Mouse (Mus musculus): ENCODE measurements at regions not wholly inside any gene's neighbourhood (a gene's known extent, or its start where the extent isn't known, plus 50 kb on each side); places are given as distances from the start of the nearest gene placed in this dataset.

GRCm38 (mm10) chr4:82139016-82139415 lies 566.5 kb downstream of the Nfib start:
- no peaks in the 10 kb centered on the region for H3K27me3 ChIP-seq (ENCODE audit: control insufficient read depth, insufficient read depth, insufficient read length)
- H3K79me2 ChIP-seq (ENCODE audit: control insufficient read depth, insufficient read depth), result no peaks in the 10 kb centered on the region
- no peaks in the 10 kb centered on the region for H3K36me3 ChIP-seq (ENCODE audit: control insufficient read depth, insufficient read depth)
- H3K79me3 ChIP-seq (ENCODE audit: low read depth), result no peaks in the 10 kb centered on the region
- H3K4me3 ChIP-seq (ENCODE audit: insufficient read depth, poor library complexity, severe bottlenecking), result no peak overlapping the region
- H3ac ChIP-seq (ENCODE audit: control insufficient read depth, insufficient read length, low read depth), result no peak overlapping the region
- TF ChIP-seq MYOD1 (IDR thresholded peaks at IDR 0.05; ENCODE audit: control insufficient read depth, insufficient read length, low read depth) (no peak), MAX (IDR thresholded peaks at IDR 0.05) (no peak), CTCF (IDR thresholded peaks at IDR 0.05; ENCODE audit: control insufficient read depth, insufficient read depth, insufficient read length) (no peak), USF1 (IDR thresholded peaks at IDR 0.05; ENCODE audit: low read depth) (no peak), MYOG (IDR thresholded peaks at IDR 0.05; ENCODE audit: control insufficient read depth, extremely low read depth, insufficient read length) (no peak), FOSL1 (IDR thresholded peaks at IDR 0.05; ENCODE audit: insufficient read depth, low read length, poor library complexity, severe bottlenecking) (no peak), CEBPB (IDR thresholded peaks at IDR 0.05; ENCODE audit: low read depth) (no peak)

- H3K4me3 ChIP-seq (ENCODE audit: insufficient read depth, poor library complexity, severe bottlenecking), result no peak overlapping the region
- no peak for TF ChIP-seq CTCF (IDR thresholded peaks at IDR 0.05; ENCODE audit: control insufficient read depth, insufficient read depth, insufficient read length)
- TF ChIP-seq MYOD1 (IDR thresholded peaks at IDR 0.05; ENCODE audit: control insufficient read depth, insufficient read length, low read depth), result no peak
- TF ChIP-seq MAX (IDR thresholded peaks at IDR 0.05), result no peak
- no peak for TF ChIP-seq CEBPB (IDR thresholded peaks at IDR 0.05; ENCODE audit: low read depth)
- TF ChIP-seq FOSL1 (IDR thresholded peaks at IDR 0.05; ENCODE audit: insufficient read depth, low read length, poor library complexity, severe bottlenecking), result no peak
- no peak overlapping the region for H3ac ChIP-seq (ENCODE audit: control insufficient read depth, insufficient read length, low read depth)
Measured at GRCm38 (mm10) chr4:82132851-82133250, 572.7 kb downstream of the Nfib start.

GRCm38 (mm10) chr4:82132326-82132725 lies 573.2 kb downstream of the Nfib start:
- Histone ChIP-seq H3K36me3 (ENCODE audit: control insufficient read depth, insufficient read depth) (no peaks in the 10 kb centered on the region), H3ac (ENCODE audit: control insufficient read depth, insufficient read length, low read depth) (no peak overlapping the region), H3K79me3 (ENCODE audit: low read depth) (no peaks in the 10 kb centered on the region), H3K79me2 (ENCODE audit: control insufficient read depth, insufficient read depth) (no peaks in the 10 kb centered on the region), H3K27me3 (ENCODE audit: control insufficient read depth, insufficient read depth, insufficient read length) (no peaks in the 10 kb centered on the region), H3K4me3 (ENCODE audit: insufficient read depth, poor library complexity, severe bottlenecking) (no peak overlapping the region)
- TF ChIP-seq MAX (IDR thresholded peaks at IDR 0.05) (no peak), MYOG (IDR thresholded peaks at IDR 0.05; ENCODE audit: control insufficient read depth, extremely low read depth, insufficient read length) (no peak), CEBPB (IDR thresholded peaks at IDR 0.05; ENCODE audit: low read depth) (no peak)

More at GRCm38 (mm10) chr4:82132851-82133250, 572.7 kb downstream of the Nfib start:
- no peaks in the 10 kb centered on the region for H3K36me3 ChIP-seq (ENCODE audit: control insufficient read depth, insufficient read depth)
- no peaks in the 10 kb centered on the region for H3K79me3 ChIP-seq (ENCODE audit: low read depth)
- H3K27me3 ChIP-seq (ENCODE audit: control insufficient read depth, insufficient read depth, insufficient read length), result no peaks in the 10 kb centered on the region
- no peaks in the 10 kb centered on the region for H3K79me2 ChIP-seq (ENCODE audit: control insufficient read depth, insufficient read depth)

- no peak overlapping the region for H3K4me3 ChIP-seq (ENCODE audit: insufficient read depth, poor library complexity, severe bottlenecking)
- no peaks in the 10 kb centered on the region for H3K27me3 ChIP-seq (ENCODE audit: control insufficient read depth, insufficient read depth, insufficient read length)
- TF ChIP-seq MYOG (IDR thresholded peaks at IDR 0.05; ENCODE audit: control insufficient read depth, extremely low read depth, insufficient read length) (no peak), CEBPB (IDR thresholded peaks at IDR 0.05; ENCODE audit: low read depth) (no peak), CTCF (IDR thresholded peaks at IDR 0.05; ENCODE audit: control insufficient read depth, insufficient read depth, insufficient read length) (no peak), FOSL1 (IDR thresholded peaks at IDR 0.05; ENCODE audit: insufficient read depth, low read length, poor library complexity, severe bottlenecking) (no peak), MYOD1 (IDR thresholded peaks at IDR 0.05; ENCODE audit: control insufficient read depth, insufficient read length, low read depth) (no peak), MAX (IDR thresholded peaks at IDR 0.05) (no peak), USF1 (IDR thresholded peaks at IDR 0.05; ENCODE audit: low read depth) (no peak)
- H3K79me2 ChIP-seq (ENCODE audit: control insufficient read depth, insufficient read depth), result no peaks in the 10 kb centered on the region
- no peaks in the 10 kb centered on the region for H3K36me3 ChIP-seq (ENCODE audit: control insufficient read depth, insufficient read depth)
- no peak overlapping the region for H3ac ChIP-seq (ENCODE audit: control insufficient read depth, insufficient read length, low read depth)
- H3K79me3 ChIP-seq (ENCODE audit: low read depth), result no peaks in the 10 kb centered on the region
Measured at GRCm38 (mm10) chr4:82129471-82129870, 576.1 kb downstream of the Nfib start.

GRCm38 (mm10) chr4:82123733-82124132 lies 581.8 kb downstream of the Nfib start:
- no peak overlapping the region for H3K4me3 ChIP-seq (ENCODE audit: insufficient read depth, poor library complexity, severe bottlenecking)
- H3K27me3 ChIP-seq (ENCODE audit: control insufficient read depth, insufficient read depth, insufficient read length), result no peaks in the 10 kb centered on the region
- no peaks in the 10 kb centered on the region for H3K79me3 ChIP-seq (ENCODE audit: low read depth)
- H3ac ChIP-seq (ENCODE audit: control insufficient read depth, insufficient read length, low read depth), result no peak overlapping the region
- no peaks in the 10 kb centered on the region for H3K79me2 ChIP-seq (ENCODE audit: control insufficient read depth, insufficient read depth)
- TF ChIP-seq MAX (IDR thresholded peaks at IDR 0.05) (no peak), MYOD1 (IDR thresholded peaks at IDR 0.05; ENCODE audit: control insufficient read depth, insufficient read length, low read depth) (no peak), USF1 (IDR thresholded peaks at IDR 0.05; ENCODE audit: low read depth) (no peak)
- no peaks in the 10 kb centered on the region for H3K36me3 ChIP-seq (ENCODE audit: control insufficient read depth, insufficient read depth)

- TF ChIP-seq USF1 (IDR thresholded peaks at IDR 0.05; ENCODE audit: low read depth), result no peak
- no peak for TF ChIP-seq MYOD1 (IDR thresholded peaks at IDR 0.05; ENCODE audit: control insufficient read depth, insufficient read length, low read depth)
- no peak for TF ChIP-seq FOSL1 (IDR thresholded peaks at IDR 0.05; ENCODE audit: insufficient read depth, low read length, poor library complexity, severe bottlenecking)
- no peak for TF ChIP-seq CEBPB (IDR thresholded peaks at IDR 0.05; ENCODE audit: low read depth)
- no peak for TF ChIP-seq MYOG (IDR thresholded peaks at IDR 0.05; ENCODE audit: control insufficient read depth, extremely low read depth, insufficient read length)
- TF ChIP-seq MAX (IDR thresholded peaks at IDR 0.05), result no peak
- TF ChIP-seq CTCF (IDR thresholded peaks at IDR 0.05; ENCODE audit: control insufficient read depth, insufficient read depth, insufficient read length), result no peak
- H3ac ChIP-seq (ENCODE audit: control insufficient read depth, insufficient read length, low read depth), result no peak overlapping the region
- no peaks in the 10 kb centered on the region for H3K79me2 ChIP-seq (ENCODE audit: control insufficient read depth, insufficient read depth)
- no peaks in the 10 kb centered on the region for H3K27me3 ChIP-seq (ENCODE audit: control insufficient read depth, insufficient read depth, insufficient read length)
- no peaks in the 10 kb centered on the region for H3K79me3 ChIP-seq (ENCODE audit: low read depth)
- H3K4me3 ChIP-seq (ENCODE audit: insufficient read depth, poor library complexity, severe bottlenecking), result no peak overlapping the region
- H3K36me3 ChIP-seq (ENCODE audit: control insufficient read depth, insufficient read depth), result no peaks in the 10 kb centered on the region
Measured at GRCm38 (mm10) chr4:82123101-82123500, 582.4 kb downstream of the Nfib start.
